Mouse (Mus musculus): Measurements from ENCODE around the gene Pcnx3.
A peak's percentile ranks its signal among the peaks of the same experiment; 100 is the strongest.

Pcnx3 gene

GRCm38 (mm10) chr19:5640339-5640738, 48.4 kb downstream of the Pcnx3 start:
- DNase-seq (ENCODE audit: low spot score): no peak

- peak; percentile 50 for DNase-seq (ENCODE audit: low spot score)
Observed at GRCm38 (mm10) chr19:5638416-5639005, 50.2 kb downstream of the Pcnx3 start.

- peak; percentile 94 for DNase-seq (ENCODE audit: low spot score)
Observed at GRCm38 (mm10) chr19:5637069-5638047, 51.4 kb downstream of the Pcnx3 start, which contains the start of gene Rela. Gene Rela (plus strand): TSS chr19:5637483.

- DNase-seq (ENCODE audit: low spot score): peak; percentile 52
Observed at GRCm38 (mm10) chr19:5636571-5637041, 52.1 kb downstream of the Pcnx3 start.

- DNase-seq (ENCODE audit: low spot score): no peak
Observed at GRCm38 (mm10) chr19:5636036-5636570, 52.6 kb downstream of the Pcnx3 start.

GRCm38 (mm10) chr19:5632120-5632519, 56.6 kb downstream of the Pcnx3 start:
- no peak for DNase-seq (ENCODE audit: low spot score)

DNA sequence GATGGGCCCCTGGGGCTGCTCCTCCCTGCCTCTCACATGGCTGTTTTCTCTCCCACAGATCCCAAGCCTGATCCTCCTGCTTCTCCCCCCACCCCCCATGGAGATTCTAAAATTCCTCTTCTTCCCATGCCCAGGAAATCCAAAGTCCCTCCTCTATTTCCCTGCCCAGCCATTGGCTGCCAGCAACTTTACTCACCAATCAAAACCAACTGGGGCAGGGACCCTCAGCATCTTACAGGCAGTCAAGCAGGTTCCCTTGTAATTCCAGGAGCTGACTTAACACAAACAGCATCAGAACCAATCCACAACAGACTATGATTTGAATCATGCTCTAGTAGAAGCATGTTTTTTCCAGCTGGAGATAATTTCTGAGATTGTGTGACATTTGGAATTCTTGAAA, 58.8 kb downstream of the Pcnx3 start:
- no peak for DNase-seq (ENCODE audit: low spot score)

DNA sequence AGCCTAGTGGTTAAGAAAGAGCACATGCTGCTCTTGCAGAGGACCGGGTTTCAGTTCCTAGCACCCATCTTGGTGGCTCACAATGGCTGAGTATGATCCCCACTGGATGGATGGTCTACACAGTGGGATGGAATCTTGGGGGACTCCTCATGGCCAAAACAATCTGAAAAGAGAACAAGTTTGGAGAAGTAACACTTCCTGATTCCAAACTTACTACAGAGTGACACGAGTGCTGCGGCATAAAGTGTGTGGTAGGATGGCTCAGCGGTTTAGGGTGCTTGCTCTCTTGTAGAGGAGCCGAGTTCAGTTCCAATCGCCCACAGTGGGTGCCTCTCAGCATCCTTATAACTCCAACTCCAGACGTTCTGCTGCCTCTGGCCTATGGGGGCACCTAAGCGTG, 63.4 kb downstream of the Pcnx3 start:
- no peak for DNase-seq (ENCODE audit: low spot score)

GRCm38 (mm10) chr19:5621884-5622283, 66.8 kb downstream of the Pcnx3 start:
- no peak for DNase-seq (ENCODE audit: low spot score)

DNA sequence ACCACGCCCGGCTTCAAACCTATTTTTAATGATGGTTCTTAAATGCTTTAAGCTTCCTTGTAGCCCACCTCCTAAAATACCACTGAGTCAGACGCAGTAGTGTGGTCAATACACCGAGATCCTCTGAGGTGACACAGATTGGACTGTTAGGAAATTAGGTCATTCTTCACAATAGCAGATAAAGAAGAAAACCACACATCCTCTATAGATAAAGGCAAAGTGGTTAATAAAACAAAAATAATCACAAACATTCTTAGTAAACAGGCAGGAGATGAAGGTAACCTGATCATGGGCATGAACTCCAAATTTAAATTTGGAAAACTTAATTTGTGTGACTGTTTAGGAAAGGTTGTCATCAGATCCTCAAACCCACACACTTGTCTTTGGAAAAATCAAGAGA, 68.7 kb downstream of the Pcnx3 start:
- DNase-seq (ENCODE audit: low spot score): no peak

GRCm38 (mm10) chr19:5614953-5615352, 73.8 kb downstream of the Pcnx3 start:
- DNase-seq (ENCODE audit: low spot score): no peak
